Mouse (Mus musculus) cerebellum, adult 11 months (tissue): ENCODE data around the gene Hps4.
"Not testable (repeated sequence)": the region's sequence is repeated elsewhere in the genome, so short reads cannot be mapped to it uniquely, and the experiment has no call there.

Experiments used
- DNase-seq: peaks from one replicate; pipeline ENCODE4 v3.0.0; 2022

The Hps4 gene

DNA sequence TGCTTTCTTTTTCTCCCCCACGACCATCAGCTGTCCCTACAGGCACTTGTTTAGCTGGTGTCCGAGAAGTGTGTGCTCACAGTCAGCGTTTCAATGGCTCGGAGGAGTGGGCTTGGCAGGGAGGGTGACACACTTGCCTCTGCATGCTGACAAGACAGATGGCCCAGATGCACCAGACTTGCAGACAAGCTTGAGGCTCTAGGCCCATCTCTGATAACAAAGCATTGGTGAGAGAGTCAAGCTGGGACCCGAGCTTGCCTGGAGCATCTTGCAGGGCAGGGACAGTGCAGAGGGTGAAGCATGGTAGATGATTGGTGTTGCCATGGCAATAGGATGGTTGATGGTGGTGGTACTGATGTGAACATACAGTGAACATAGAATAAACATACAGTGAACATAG lies 66.4 kb downstream of the Hps4 start:
- DNase-seq, result no peak

DNA sequence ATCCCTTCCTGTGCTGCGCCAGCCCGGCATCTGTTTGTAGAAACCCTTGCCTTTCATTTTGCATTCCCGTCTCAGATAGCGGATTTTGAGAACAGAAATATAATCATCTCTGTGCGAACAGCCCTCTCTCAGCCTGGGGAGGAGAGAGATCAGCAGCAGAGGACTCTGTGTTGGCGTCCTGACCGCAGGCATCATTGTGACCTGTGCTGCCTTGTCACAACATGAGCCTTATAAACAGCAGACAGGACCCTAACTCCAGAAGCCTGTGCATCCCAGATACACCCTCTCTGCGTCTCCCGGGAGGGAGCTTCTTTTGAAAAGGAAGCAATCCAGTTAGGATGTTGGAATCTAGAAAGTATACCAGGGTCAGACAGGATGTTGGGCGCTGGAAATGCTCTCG lies 68.2 kb downstream of the Hps4 start:
- no peak for DNase-seq

DNA sequence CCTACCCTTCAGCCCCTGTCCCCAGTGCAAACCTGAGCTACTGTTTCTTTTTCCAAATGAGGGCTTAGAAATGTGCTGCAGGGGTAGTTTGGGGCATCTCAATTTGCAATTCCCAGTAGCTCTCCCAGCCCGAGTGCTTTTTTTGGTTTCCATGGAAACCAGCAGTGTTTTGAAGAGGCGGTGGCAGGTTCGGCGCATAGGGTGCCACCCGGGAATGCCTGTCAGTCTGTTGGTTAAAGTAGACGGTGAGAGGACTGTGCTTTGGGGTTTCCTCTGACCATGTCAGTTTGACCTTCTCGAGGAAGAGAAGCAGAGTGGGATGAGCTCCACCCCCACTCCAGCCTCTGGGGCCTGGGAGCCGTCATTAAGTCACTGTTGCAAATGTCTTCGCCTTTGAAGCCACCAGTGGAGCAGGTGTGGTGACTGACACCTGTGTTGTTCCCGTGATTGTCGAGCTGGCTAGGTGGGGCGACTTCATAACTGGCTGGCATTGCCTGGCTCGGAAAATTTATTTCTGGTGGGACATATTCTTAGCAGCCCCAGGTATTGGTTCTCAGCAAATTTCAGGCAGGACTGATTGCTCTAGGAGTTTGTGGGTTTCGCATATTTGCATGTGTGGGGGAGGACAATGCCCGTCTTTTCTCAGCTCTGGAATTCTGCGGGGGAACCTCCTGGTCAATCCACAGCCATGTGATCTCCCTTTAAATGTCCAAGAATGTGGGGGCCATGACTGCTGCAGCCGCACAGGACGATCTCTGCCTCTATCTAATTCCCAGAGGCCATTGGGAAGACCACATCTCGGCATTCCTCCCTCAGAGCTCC lies 68.8 kb downstream of the Hps4 start:
- DNase-seq, result no peak

DNA sequence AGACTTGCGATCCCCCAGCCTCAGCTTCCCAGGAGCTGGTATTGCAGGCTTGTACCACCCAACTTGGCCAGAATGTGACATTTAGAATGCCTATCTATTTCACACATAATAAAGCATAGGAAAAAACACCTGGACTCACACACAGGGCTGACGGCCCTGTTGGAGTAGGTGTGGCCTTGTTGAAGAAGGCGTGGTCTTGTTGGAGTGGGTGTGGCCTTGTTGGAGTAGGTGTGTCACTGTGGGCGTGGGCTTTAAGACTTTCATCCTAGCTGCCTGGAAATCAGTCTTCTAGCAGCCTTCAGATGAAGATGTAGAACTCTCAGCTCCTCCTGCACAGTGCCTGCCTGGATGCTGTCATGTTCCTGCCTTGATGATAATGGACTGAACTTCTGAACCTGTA lies 69.9 kb downstream of the Hps4 start:
- not testable (repeated sequence) for DNase-seq

DNA sequence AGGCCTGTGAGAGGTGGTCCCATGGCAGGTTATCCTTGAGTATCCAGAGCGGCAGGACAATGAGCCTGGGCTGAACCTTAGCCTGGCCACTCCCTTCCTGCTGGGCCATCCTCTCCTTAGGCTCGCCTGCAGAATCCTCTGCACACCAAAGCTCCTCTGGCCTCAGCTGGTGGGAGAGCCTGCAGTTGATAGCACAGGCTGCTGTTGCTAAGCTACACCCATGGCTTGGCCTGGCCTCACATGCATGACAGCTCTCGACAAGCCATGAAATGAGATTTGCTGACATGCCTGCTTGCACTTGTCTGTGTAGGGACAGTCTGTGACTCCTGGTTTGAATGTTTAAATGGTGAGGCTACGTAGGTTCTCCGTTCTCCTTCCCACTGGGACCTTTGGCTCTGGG lies 73.8 kb downstream of the Hps4 start:
- no peak for DNase-seq

DNA sequence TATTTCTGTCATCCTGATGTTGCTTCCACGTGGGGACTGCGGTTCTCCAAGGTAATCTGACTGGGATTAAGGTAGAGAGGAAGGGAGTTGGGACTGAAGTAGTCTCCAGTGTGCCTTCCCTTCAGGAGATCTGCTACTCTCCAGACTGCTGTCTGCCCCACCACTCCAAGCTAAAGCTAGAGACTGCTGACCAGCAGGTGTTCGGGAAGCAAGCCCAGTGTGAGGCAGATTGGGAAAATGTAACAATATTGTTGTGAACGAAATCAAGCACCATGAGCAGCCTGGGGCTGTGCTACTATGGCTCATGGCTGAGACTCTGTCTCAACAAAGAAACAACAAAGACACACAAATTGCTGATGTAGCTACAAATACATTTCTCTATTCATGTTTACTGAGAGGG lies 75.1 kb downstream of the Hps4 start:
- no peak for DNase-seq

DNA sequence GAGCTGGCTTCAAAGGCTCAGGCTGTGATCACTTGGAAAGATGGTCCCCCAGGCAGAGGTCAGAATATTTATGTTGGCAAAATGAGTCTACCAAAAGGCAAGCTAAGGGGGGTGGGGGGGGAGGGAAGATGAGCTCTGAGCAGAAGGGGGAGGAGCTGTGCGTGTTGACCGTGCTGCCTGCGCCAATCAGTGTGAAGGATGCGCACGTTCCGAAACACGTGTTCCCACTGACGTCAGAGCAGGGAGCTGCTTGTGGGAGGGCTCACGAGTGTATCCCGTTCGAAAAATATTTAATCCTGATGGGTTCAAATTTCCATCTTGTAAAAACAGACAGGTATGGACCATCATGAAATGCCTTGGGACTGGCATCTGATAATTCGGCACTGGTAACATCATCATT lies 76.7 kb downstream of the Hps4 start:
- no peak for DNase-seq

DNA sequence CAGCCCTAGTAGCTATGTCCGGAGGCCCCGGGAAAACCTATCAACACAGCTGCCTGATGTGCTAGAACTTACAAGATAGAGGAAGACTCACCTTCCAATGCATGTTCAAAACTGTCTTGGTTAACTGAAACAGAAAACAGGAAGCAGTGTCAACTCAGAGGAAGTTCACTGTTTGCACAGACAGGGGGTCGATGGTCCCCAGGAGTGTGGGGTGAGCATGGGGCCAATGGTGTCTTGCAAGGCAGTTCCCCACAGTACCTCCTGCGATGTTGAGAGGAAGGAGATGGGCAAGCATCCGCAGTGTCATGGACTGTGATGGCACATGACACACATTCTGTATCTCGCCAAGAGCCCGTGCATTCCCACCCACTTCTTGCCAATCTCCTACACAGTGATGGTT lies 83.8 kb downstream of the Hps4 start:
- no peak for DNase-seq

DNA sequence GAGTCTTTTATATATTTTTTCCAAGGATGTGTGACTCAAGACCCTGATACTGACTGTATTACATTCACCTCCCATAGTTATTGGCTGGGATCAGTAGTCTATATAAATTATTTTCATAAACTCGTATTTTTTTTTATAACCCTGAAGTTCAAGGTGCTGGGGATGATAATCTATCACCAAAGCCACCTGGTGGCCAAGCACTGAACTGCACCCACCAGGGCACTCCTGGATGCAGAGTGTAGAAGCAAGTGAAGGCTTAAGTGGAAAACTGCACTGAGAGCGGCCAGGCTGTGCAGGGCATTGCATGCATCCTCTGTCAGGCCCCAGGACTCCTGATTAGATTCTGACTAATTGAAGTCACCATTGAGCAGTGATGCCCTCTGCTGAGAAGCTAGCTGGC lies 84.4 kb downstream of the Hps4 start:
- DNase-seq, result peak; percentile 63
